Mouse (Mus musculus) left cerebral cortex, postnatal 10 days (tissue): ENCODE measurements at regions not wholly inside any gene's neighbourhood (a gene's known extent, or its start where the extent isn't known, plus 50 kb on each side); places are given as distances from the start of the nearest gene placed in this dataset.

Experiments used
- DNase-seq, 2 experiments: peaks; one replicate each; pipeline ENCODE4 v3.0.0; 2021 to 2022; ENCODE audit warnings: low spot score in 2 of 2, mixed read lengths in 1 of 2; ENCODE audit errors: extremely low spot score in 1 of 2
- intact Hi-C: fragments of 180-260 bp; cut with DNase I; formaldehyde crosslinking; loops from one replicate; pipeline ENCODE4 v1.15.1; 2025

DNA sequence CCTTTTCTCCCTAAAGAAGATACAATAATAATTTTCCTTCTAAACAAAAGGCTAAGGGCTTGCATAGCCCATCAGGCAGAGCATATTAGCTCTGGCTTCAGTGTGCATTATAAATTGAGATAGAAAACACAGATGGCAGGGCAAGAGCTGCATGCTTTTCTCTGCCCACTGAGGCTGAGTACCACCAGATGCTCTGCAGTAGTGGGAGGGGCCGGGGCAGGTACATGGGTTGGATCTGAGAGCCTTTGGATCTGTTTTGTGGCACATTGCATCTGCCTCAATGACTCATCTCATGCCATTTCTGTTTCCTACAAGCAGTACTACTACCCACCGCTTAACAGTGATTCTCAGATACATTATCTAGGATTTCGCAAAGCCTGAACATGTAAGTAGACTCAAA is 412.7 kb downstream of the Pik3r1 start:
- DNase-seq, result no peak
- intact Hi-C loops, result no loop called here

DNA sequence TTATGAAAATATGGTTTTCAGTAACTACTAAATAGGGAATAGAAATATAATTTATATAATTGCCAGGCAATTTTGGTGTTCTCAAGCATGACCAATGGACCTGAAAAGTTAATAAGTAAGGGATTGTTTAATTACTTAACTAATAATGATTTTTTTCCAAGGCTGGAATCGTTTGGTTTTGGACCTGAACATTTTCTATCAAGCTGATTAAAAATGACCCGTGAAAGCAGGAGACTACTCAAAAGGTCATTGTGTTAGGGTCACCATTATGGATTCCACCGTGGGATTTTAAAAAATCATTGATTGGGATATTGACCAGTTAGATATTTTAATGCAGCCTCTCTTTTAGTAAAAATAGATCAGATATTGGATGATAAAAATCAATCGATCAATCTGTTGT is 416.9 kb downstream of the Pik3r1 start:
- intact Hi-C loops, result no loop called here
- no peak for DNase-seq

DNA sequence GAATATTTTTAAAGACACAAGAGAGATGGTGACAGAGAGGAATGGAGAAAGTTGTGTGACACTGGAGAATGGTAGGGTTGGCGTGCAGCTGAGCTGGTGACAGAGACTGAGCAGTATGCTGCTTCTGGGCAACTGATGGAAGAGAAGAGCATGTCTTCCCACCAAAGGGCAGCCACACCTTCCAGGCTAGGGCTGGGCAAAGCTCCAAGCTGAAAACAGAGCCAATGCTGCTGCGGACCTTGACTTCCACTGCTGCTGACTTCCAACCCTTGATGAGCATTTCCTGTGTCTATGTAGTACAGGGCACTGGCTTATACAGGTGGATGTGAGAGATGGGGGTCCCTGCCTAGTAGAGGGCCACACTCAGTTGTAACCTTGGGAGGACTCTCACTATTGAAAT is 418.7 kb downstream of the Pik3r1 start:
- intact Hi-C loops, result no loop called here
- DNase-seq, result no peak

GRCm38 (mm10) chr13:101338280-101338872 is 429.6 kb downstream of the Pik3r1 start:
- no peak for DNase-seq
- intact Hi-C loops, result no loop called here

GRCm38 (mm10) chr13:101318621-101319020 is 449.4 kb downstream of the Pik3r1 start:
- intact Hi-C loops, result no loop called here
- DNase-seq, result no peak

- no peak for DNase-seq
- intact Hi-C loops, result no loop called here
These were observed 451.7 kb downstream of the Pik3r1 start for GRCm38 (mm10) chr13:101316336-101316735.

GRCm38 (mm10) chr13:101314040-101314439 is 454.0 kb downstream of the Pik3r1 start:
- DNase-seq, result no peak
- intact Hi-C loops, result no loop called here

DNA sequence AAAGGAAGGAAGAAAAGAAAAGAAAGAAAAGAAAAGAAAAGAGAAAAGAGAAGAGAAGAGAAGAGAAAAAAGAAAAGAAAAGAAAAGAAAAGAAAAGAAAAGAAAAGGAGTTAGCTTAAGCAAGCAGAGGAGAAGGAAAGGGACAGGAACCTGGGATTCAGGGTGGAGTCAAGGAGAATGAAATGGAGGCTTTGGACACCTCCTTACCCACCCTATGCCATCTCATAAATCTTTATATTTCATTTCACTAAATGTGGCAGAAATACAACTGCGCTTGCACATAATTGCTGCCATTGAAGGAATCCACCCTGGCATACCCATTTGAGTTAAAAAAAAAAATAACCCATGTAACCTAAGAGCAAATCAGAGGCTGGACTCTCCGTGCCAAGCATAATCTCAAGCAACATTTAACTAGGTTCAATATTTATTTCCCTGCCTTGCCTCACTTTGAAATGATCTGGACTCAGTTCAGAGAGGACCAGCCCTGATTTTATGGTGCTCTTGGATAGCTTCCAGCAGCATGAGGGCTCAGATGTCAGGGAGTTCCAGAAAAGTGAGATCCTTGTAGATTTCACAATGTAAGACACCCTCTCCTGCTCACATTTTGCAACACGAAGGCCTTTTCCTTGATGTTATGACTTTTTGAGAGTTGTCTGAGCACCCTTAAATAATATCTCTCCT is 456.2 kb downstream of the Pik3r1 start:
- intact Hi-C loops, result no loop called here
- DNase-seq, result peak in 1 of 2 experiments; percentile 20

GRCm38 (mm10) chr13:101308724-101309123 is 459.3 kb downstream of the Pik3r1 start:
- intact Hi-C loops, result no loop called here
- DNase-seq, result no peak

DNA sequence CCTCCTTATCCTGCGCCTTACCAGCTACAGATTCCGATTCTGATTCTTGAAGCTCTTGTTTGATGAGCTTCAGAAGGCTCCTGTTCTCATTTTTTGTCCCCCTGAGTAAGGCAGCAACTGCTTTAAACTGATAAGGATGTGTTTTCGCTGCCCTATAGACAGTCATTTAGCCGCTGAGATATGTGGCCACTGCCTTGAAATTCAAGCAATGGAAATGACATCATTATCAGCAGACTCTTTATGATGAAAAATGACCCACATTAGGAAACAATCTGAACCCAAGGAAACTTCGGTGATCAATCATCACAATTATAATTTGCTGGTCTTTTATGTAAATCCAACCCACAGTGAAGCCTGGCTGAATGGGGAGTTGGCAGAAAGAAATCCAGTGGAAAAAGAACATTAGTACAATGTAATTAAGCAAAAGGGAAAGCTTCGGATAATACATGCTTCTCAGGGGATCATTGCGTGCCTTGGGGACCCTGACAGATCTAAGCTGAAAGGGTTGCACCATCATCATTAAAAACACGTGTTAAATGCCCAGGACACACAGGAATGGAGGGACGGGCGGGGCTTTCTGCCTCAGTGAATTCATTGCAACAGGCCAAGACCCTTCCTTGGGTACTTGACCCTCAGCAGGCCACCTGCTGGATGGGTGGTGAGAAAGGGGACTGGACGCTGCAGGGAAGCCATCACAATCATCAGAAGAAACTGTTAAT is 462.2 kb downstream of the Pik3r1 start:
- intact Hi-C loops, result no loop called here
- no peak for DNase-seq

DNA sequence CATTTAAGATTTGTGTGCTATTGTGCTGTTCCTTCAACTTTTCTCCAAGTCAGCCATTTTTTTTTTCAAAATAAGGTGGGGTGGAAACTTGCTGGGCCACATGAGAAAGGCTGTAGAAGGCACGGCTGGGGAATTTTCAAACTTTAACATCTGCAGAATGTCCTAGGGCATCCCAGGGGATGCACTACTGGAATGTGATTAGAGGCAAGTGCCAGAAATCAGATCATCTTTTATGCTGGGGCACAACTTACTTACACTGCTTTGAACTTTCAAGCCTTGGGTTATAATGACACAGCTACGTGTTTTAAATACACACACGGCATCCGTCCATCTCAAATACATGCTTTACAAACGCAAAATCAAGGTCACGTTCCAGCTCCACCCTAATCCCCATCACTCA is 463.0 kb downstream of the Pik3r1 start:
- DNase-seq, result no peak
- intact Hi-C loops, result no loop called here

DNA sequence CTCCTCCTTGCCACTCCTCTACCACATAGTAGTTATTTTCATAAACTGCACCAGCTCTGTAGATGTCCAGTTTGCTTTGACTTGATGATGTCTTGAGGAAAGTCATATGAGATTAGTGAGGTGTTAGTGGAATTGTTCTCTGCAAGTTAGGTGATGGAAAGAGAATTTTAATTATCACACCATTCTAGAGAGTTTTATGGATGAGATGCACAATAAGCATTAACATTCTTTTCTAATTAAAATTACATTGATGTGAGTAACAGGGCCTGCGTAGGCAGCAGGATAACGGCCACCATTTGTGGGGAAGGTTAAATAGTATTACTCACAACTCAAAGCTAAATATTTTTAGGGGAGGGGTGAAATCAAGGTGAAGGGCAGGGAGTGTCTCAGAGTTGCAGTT is 466.7 kb downstream of the Pik3r1 start:
- intact Hi-C loops, result no loop called here
- no peak for DNase-seq

DNA sequence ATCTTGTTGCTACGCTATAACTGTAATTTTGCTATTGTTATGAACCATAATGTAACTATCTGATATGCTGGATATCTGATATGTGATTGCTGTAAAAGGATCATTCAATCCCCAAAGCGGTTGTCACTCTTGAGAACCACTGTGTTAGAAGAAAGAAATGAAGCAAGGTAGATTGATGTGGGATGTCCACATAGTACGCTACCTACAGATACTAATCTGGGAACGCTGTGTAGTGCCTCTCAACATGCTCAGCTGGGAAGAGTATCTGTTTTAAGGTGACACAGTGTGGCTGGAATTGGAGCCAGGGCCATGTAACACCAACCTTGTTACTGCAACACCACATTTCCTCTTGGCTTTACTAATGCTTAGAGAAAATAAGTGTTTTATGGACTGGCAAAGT is 456.2 kb upstream of the Slc30a5 start:
- DNase-seq, result no peak
- intact Hi-C loops, result no loop called here

DNA sequence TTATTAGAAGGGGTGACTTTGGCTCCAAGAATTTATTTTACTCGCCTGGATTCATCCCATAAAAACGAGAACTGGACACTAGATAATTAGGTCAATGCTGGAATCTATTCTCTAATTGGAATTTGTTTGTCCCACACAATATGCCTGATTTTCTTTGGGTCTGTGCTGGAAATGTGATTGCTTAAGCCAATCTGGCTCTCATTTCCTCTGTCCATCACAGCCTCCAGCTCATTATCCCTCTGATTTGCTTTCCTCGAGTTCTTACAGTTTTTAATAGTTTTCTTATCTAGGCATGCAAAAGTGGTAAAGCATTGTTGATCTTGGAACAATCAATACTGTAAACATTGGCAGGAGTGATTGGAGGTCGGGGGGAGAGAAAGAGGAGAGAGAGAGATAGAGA is 453.9 kb upstream of the Slc30a5 start:
- intact Hi-C loops, result no loop called here
- no peak for DNase-seq

- intact Hi-C loops, result no loop called here
- DNase-seq, result no peak
These were observed 453.0 kb upstream of the Slc30a5 start for GRCm38 (mm10) chr13:101286029-101286917.

DNA sequence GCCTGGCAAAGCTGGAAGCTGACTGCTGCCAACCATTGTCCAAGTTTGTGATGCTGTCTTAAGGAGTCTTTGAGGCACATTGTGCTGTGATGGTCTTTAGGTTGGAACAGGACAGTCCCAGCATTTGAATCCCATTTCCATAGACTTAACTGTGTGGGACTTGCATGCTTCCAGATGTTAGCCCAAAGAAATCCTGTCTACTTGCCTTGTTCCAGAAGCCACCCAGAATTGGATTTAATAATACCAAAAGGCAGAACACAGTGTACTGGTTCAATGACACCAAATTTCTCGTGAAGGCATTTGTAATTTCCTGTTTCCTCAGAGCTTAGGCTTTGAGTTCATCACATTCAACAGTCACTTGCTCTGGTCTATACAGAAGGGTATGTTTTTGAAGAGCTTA is 444.9 kb upstream of the Slc30a5 start:
- intact Hi-C loops, result no loop called here
- DNase-seq, result no peak

GRCm38 (mm10) chr13:101276766-101277165 is 443.5 kb upstream of the Slc30a5 start:
- intact Hi-C loops, result no loop called here
- DNase-seq, result no peak

- intact Hi-C loops, result no loop called here
These were observed 441.4 kb upstream of the Slc30a5 start for GRCm38 (mm10) chr13:101274470-101275141.

DNA sequence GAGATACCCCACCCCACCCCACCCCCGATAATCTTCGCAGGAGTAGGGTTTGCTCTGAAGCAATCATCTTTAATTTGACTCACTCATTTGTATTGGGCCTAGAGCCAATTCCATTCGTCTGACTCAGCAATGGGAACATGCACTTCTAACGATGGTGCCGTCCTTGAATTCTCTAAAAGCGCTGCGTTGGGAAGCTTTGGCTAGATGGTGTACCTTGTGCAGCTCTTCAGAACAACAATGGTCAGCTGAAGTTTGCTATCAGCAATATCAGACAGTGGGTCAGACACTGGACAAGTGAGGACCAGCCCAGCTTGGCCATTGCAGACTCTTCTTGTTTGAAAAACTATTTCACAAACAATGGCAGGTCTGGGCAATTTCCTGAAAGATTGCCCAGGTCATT is 440.1 kb upstream of the Slc30a5 start:
- DNase-seq, result no peak
- intact Hi-C loops, result no loop called here

More at GRCm38 (mm10) chr13:101274470-101275141, 441.4 kb upstream of the Slc30a5 start:
- no peak for DNase-seq
